Comparison of ENCODE assay signal across 23 mouse cellular contexts in genomic region chr11:97463166-97463565, GRCm38 (mm10). TPM values are rescaled to one million over a fixed set of nuclear protein-coding genes. Genes with fewer than 3 reads are reported as not detected.
DNase-seq lines count a peak whose midpoint lies in the region; ATAC-seq lines count a peak whose summit lies in the region.
"Had no signal": no experiment of that assay in that cellular context is flagged by ENCODE, and none has a peak within 500 bp of the region (broad histone marks: within the 10 kb centered on the region; RNA-seq: fewer than 3 reads in every experiment).

No protein-coding gene starts in this region.

- H3K9me3 ChIP-seq in forebrain, embryonic 10.5 days: no peaks in the 10 kb centered on the region
- no peaks in the 10 kb centered on the region for H3K9me3 ChIP-seq in forebrain, embryonic 12.5 days
- no peaks in the 10 kb centered on the region for H3K9me3 ChIP-seq in heart, embryonic 10.5 days
- no peaks in the 10 kb centered on the region for H3K9me3 ChIP-seq in midbrain, embryonic 14.5 days (ENCODE audit: control insufficient read depth, low read length)
- H3K9me3 ChIP-seq in midbrain, embryonic 15.5 days: no peaks in the 10 kb centered on the region
- H3K9me3 ChIP-seq: heart, embryonic 15.5 days; hindbrain, embryonic 15.5 days had no signal

- H3K36me3 ChIP-seq in forebrain, embryonic 10.5 days (replicated peaks): peaks cover 81% of the 10 kb centered on the region
- peaks cover 45% of the 10 kb centered on the region for H3K36me3 ChIP-seq in forebrain, embryonic 12.5 days (replicated peaks)
- peaks cover 100% of the 10 kb centered on the region for H3K36me3 ChIP-seq in heart, embryonic 10.5 days
- H3K36me3 ChIP-seq in midbrain, embryonic 14.5 days (ENCODE audit: control insufficient read depth, insufficient read depth, low read length): peaks cover 81% of the 10 kb centered on the region
- peaks cover 22% of the 10 kb centered on the region for H3K36me3 ChIP-seq in midbrain, embryonic 15.5 days (replicated peaks)

- 32% methylated on average over 33 of the region's 33 CpGs for WGBS in forebrain, embryonic 10.5 days
- WGBS in forebrain, embryonic 12.5 days: 34% methylated on average over 30 of the region's 33 CpGs
- WGBS in heart, embryonic 10.5 days: 53% methylated on average over 33 of the region's 33 CpGs
- WGBS in midbrain, embryonic 14.5 days: 27% methylated on average over 33 of the region's 33 CpGs
- 41% methylated on average over 33 of the region's 33 CpGs for WGBS in midbrain, embryonic 15.5 days

- peaks cover 30% of the 10 kb centered on the region for H3K27me3 ChIP-seq in forebrain, embryonic 10.5 days (ENCODE audit: poor library complexity, severe bottlenecking)
- H3K27me3 ChIP-seq in forebrain, embryonic 12.5 days: peaks cover 40% of the 10 kb centered on the region
- no peaks in the 10 kb centered on the region for H3K27me3 ChIP-seq in heart, embryonic 10.5 days (ENCODE audit: insufficient read depth, poor library complexity, severe bottlenecking)
- no peaks in the 10 kb centered on the region for H3K27me3 ChIP-seq in midbrain, embryonic 14.5 days (ENCODE audit: control insufficient read depth, insufficient read depth, low read length)
- H3K27me3 ChIP-seq in midbrain, embryonic 15.5 days (replicated peaks): no peaks in the 10 kb centered on the region
- H3K27me3 ChIP-seq: heart, embryonic 15.5 days; hindbrain, embryonic 15.5 days had no signal

- H3K4me1 ChIP-seq in forebrain, embryonic 10.5 days: peaks cover 16% of the 10 kb centered on the region
- H3K4me1 ChIP-seq in forebrain, embryonic 12.5 days: peaks cover 7% of the 10 kb centered on the region; the same call in 1 of the 2 replicates
- H3K4me1 ChIP-seq in heart, embryonic 10.5 days: peaks cover 15% of the 10 kb centered on the region
- H3K4me1 ChIP-seq in midbrain, embryonic 14.5 days (ENCODE audit: control insufficient read depth, insufficient read depth, low read length): no peaks in the 10 kb centered on the region
- H3K4me1 ChIP-seq in midbrain, embryonic 15.5 days: no peaks in the 10 kb centered on the region
- H3K4me1 ChIP-seq: heart, embryonic 15.5 days; hindbrain, embryonic 15.5 days had no signal

- peak overlapping the region; percentile 28 for H3K4me3 ChIP-seq in forebrain, embryonic 10.5 days
- H3K4me3 ChIP-seq in forebrain, embryonic 12.5 days (replicated peaks): no peak overlapping the region
- no peak overlapping the region for H3K4me3 ChIP-seq in heart, embryonic 10.5 days
- no peak overlapping the region for H3K4me3 ChIP-seq in midbrain, embryonic 14.5 days (replicated peaks; ENCODE audit: low read depth, low read length)
- H3K4me3 ChIP-seq in midbrain, embryonic 15.5 days: no peak overlapping the region
- H3K4me3 ChIP-seq: heart, embryonic 15.5 days; hindbrain, embryonic 15.5 days had no signal

- no peak for ATAC-seq in forebrain, embryonic 12.5 days (ENCODE audit: low FRiP score)
- no peak for ATAC-seq in midbrain, embryonic 14.5 days (ENCODE audit: low FRiP score, low TSS enrichment)
- ATAC-seq in midbrain, embryonic 15.5 days (replicated peaks): no peak
- ATAC-seq: CD4-positive, CD25-positive, alpha-beta regulatory T cell, adult 4 months; intestine, postnatal 0 days had no signal

- H3K9ac ChIP-seq in forebrain, embryonic 12.5 days: no peak overlapping the region
- H3K9ac ChIP-seq in midbrain, embryonic 14.5 days (replicated peaks; ENCODE audit: low read length): no peak overlapping the region
- H3K9ac ChIP-seq in midbrain, embryonic 15.5 days: no peak overlapping the region
- H3K9ac ChIP-seq: heart, embryonic 15.5 days; hindbrain, embryonic 15.5 days had no signal

- DNase-seq in forebrain, embryonic 10.5 days (ENCODE audit: extremely low spot score, low spot score): no peak
- no peak for DNase-seq in heart, embryonic 10.5 days (ENCODE audit: low spot score)
- no peak for DNase-seq in heart, postnatal 36 days
- peak; percentile 10 for DNase-seq in midbrain, embryonic 14.5 days
- DNase-seq in lung, postnatal 4 days: no peak
- no peak for DNase-seq in adrenal gland, postnatal 10 days
- DNase-seq: adrenal gland, adult 8-10 months; B cell, adult 2 months; cerebellum, adult 11-12 months; cerebellum, adult 9-10 months; cerebellum, postnatal 25 days; gastrocnemius, postnatal 36 days; heart, adult 18-20 months; kidney, adult 8-10 months had no signal

- H3K27ac ChIP-seq in forebrain, embryonic 10.5 days: 0 out of 2 replicates have a peak overlapping the region, but pooled peaks have one; percentile 40
- H3K27ac ChIP-seq in forebrain, embryonic 12.5 days: no peak overlapping the region
- H3K27ac ChIP-seq in heart, embryonic 10.5 days: peak overlapping the region; percentile 25; the same call in 1 of the 2 replicates
- no peak overlapping the region for H3K27ac ChIP-seq in midbrain, embryonic 14.5 days (replicated peaks; ENCODE audit: low read depth, low read length)
- H3K27ac ChIP-seq in midbrain, embryonic 15.5 days: no peak overlapping the region
- H3K27ac ChIP-seq: heart, embryonic 15.5 days; hindbrain, embryonic 15.5 days had no signal

- no peak overlapping the region for H3K4me2 ChIP-seq in forebrain, embryonic 12.5 days
- no peak overlapping the region for H3K4me2 ChIP-seq in midbrain, embryonic 14.5 days (ENCODE audit: low read length)
- H3K4me2 ChIP-seq in midbrain, embryonic 15.5 days: no peak overlapping the region
- H3K4me2 ChIP-seq: heart, embryonic 11.5 days; heart, embryonic 15.5 days; hindbrain, embryonic 15.5 days had no signal

- intact Hi-C loops in heart, postnatal 36 days (cut with DNase I): no loop called here

RNA-seq across cellular contexts. Expression of gene 4933428G20Rik, which starts 37.0 kb away (rescaled TPM):
- polyA plus RNA-seq in forebrain, embryonic 10.5 days (2016; fragmentation: Nextera tagmentation; extraction: Ambion mirVana): 0.30 and 0.41 TPM in 2 replicates
- 0.50 and 0.79 TPM in 2 replicates for polyA plus RNA-seq in forebrain, embryonic 12.5 days (2016; fragmentation: Nextera tagmentation; extraction: Ambion mirVana)
- polyA plus RNA-seq in heart, embryonic 10.5 days (2016; fragmentation: Nextera tagmentation; extraction: Ambion mirVana): 1.3 TPM in 2 replicates
- total RNA-seq in heart, postnatal 36 days (2021): not detected
- polyA plus RNA-seq in midbrain, embryonic 14.5 days (2014; fragmentation: Nextera tagmentation; extraction: Ambion mirVana): 0.51 TPM in 1 of 2 replicates, not detected in the other
- polyA plus RNA-seq in midbrain, embryonic 15.5 days (2015; fragmentation: Nextera tagmentation; extraction: Ambion mirVana): 1.3 and 1.6 TPM in 2 replicates
- under 1 TPM in 1 of 2 experiments, not detected in 1; 0.18 TPM for total RNA-seq in adrenal gland, postnatal 10 days (2021)
- total RNA-seq: gastrocnemius, adult 8-10 months; gastrocnemius, postnatal 36 days; heart, adult 18-20 months; heart, postnatal 25 days had no signal
- polyA plus RNA-seq: CD4-positive, CD25-positive, alpha-beta regulatory T cell, adult 4 months had no signal

RNA-seq across cellular contexts. Expression of gene Arhgap23, which starts 47.8 kb away (rescaled TPM):
- polyA plus RNA-seq in forebrain, embryonic 10.5 days (2016; fragmentation: Nextera tagmentation; extraction: Ambion mirVana): 1.6 and 2.2 TPM in 2 replicates
- 4.2 and 5.1 TPM in 2 replicates for polyA plus RNA-seq in forebrain, embryonic 12.5 days (2016; fragmentation: Nextera tagmentation; extraction: Ambion mirVana)
- polyA plus RNA-seq in heart, embryonic 10.5 days (2016; fragmentation: Nextera tagmentation; extraction: Ambion mirVana): 6.8 and 7.8 TPM in 2 replicates
- total RNA-seq in heart, postnatal 36 days (2021): 10 to 100 TPM; 16.0 to 18.0 TPM
- 7.8 and 13.1 TPM in 2 replicates for polyA plus RNA-seq in midbrain, embryonic 14.5 days (2014; fragmentation: Nextera tagmentation; extraction: Ambion mirVana)
- 10.9 and 11.0 TPM in 2 replicates for polyA plus RNA-seq in midbrain, embryonic 15.5 days (2015; fragmentation: Nextera tagmentation; extraction: Ambion mirVana)
- 10 to 100 TPM; 30.9 to 32.3 TPM for total RNA-seq in adrenal gland, postnatal 10 days (2021)
- polyA plus RNA-seq: CD4-positive, CD25-positive, alpha-beta regulatory T cell, adult 4 months had no signal

Comparison
In these comparisons a context has a peak if more than half of its experiments do, and no peak if none do; other contexts are left out.
1. H3K27ac ChIP-seq: peak in forebrain, embryonic 10.5 days (single experiment) and heart, embryonic 10.5 days (single experiment); none in forebrain, embryonic 12.5 days (single experiment), midbrain, embryonic 14.5 days (single experiment) and midbrain, embryonic 15.5 days (single experiment).